Mouse (Mus musculus) common myeloid progenitor, adult 5-6 weeks (primary cell): Measurements from ENCODE around the gene Ryr2. TPM values are rescaled to one million over a fixed set of nuclear protein-coding genes. Genes with fewer than 3 reads are reported as not detected.
"Not testable (repeated sequence)": the region's sequence is repeated elsewhere in the genome, so short reads cannot be mapped to it uniquely, and the experiment has no call there.

ENCODE experiments used
- ATAC-seq: replicated peaks from 2 replicates; pipeline ENCODE4 v1.8.0; 2016; ENCODE audit warnings: low read depth, mild to moderate bottlenecking, moderate TSS enrichment, inconsistent platforms; ENCODE audit not compliant: poor library complexity, severe bottlenecking
- total RNA-seq: library from RNA; stranded (forward); fragments of 200-1000, 187-1606 nt; gene quantifications from 2 replicates; pipeline ENCODE4 v1.2.3, GENCODE M21; 2017

The Ryr2 gene
- total RNA-seq, 1 experiment from 2014 or later: not detected

GRCm38 (mm10) chr13:11959488-11960174, 147.1 kb downstream of the Ryr2 start:
- ATAC-seq: no peak

- peak; percentile 52; the same call in 1 of the 2 replicates for ATAC-seq
Observed at GRCm38 (mm10) chr13:11958854-11959253, 147.9 kb downstream of the Ryr2 start.

- ATAC-seq: no peak
Observed at GRCm38 (mm10) chr13:11958271-11958670, 148.5 kb downstream of the Ryr2 start.

- ATAC-seq: no peak
Observed at GRCm38 (mm10) chr13:11951951-11952350, 154.8 kb downstream of the Ryr2 start.

DNA sequence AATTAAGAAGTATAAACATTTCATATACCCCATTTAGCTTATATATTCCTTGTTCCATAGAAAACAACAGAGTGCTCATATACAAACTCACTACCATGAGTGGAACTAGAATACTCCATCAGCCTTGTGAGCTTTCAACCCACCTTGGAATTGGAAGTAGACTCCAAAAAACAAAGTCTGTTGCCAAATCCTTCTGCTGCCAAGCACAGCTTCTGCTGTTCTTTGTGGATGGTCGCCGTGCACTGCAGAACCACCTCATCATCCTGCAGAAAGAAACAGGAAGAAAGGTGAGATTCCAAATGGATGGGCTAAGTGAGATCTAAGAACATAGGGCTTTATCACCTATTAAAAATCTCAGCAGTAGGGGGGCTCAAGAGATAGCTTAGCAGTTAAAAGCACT, 161.0 kb downstream of the Ryr2 start:
- ATAC-seq: no peak

GRCm38 (mm10) chr13:11941724-11942123, 165.0 kb downstream of the Ryr2 start:
- no peak for ATAC-seq

- not testable (repeated sequence) for ATAC-seq
Observed at GRCm38 (mm10) chr13:11934297-11935060, 172.3 kb downstream of the Ryr2 start.

DNA sequence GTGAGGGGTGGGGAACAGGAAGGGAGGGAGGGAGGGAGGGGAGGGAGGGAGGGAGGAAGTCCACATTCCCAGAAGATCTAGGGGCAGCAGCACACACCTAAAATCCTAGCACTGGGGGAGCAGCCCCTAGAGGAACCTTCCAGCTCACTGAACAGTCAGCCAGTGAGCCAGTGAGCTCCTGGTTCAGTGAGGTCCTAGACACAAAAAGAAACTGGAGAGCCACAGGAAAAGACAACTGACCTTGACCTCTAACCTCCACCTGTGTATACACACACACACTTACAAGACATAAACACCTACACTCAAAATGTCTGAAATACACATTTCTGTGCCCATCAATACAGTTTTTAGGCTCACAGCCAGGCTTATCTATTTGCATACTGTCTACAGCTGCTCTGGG, 173.4 kb downstream of the Ryr2 start:
- ATAC-seq: no peak

- no peak for ATAC-seq
Observed at GRCm38 (mm10) chr13:11928709-11929108, 178.0 kb downstream of the Ryr2 start.

- ATAC-seq: no peak
Observed at GRCm38 (mm10) chr13:11927727-11928126, 179.0 kb downstream of the Ryr2 start.

DNA sequence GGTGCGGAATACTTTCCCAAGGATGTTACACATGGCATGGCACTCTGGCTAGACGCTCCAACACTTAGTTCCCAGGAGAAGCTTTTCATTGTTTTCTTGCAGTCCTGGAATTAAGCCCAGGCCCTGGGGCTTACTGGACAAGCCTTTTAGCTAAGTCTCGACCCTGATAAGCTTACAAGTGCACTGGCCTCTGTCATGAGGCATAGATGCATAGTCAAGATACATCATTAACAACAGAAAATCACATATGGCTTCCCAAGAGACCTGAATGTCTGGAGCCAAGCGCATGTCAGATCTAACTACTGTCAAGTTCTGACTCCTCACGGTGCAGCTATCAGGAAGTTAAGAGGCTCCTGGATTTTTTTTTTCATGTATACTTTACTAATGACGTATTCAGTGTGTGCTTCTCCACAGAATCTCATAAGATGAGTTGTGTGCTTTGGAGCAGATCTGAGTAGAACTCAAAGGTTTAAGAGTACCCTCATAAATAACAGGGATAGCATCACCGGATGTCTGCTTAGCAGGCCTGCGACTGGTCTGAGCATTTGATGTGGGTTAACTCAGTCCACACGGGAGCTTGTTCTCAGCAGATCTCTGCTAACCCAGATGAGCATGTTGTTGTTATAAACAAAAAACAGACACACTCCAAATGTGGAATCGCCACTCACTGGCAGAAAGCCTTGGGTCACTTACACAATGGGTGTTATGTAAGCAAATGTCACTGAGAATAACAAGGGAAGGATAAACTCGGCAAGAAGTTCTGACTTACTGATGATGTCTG, 179.8 kb downstream of the Ryr2 start:
- no peak for ATAC-seq

DNA sequence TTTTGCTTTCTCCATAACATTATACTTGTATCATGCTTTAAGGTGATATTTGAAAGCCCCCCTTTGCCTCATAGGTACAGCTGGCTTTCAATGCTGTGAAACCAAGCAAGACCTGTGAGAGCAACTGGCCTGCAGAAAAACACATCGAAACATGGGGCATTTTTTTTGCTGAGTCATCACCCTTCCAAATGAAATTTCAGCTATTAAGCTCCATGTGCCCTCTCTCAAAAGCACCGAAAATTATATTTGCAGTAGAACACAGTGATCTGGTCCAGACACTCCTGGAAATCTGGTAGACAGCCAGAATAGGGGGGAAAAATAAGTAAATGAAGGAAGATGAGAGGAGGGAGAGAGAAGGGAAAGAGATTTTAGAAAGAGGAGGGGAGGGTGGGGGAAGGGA, 180.5 kb downstream of the Ryr2 start:
- no peak for ATAC-seq

DNA sequence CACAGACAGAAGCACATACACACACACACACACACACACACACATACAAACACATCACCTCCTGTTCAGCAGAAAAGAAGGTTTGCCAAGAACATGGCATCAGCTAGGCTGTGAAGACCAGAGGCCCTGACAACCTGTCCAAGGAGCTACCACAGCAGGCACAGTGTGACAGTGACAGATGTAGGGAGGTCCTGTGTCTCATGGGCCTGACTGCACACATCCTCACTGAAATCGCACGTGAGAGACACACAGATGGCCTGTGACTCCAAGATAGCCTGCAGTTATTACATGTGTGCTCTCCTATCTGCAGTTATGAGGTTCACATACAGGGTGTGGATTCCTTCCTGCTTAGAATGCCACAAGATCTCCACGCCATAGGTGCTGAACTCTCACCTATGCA, 182.0 kb downstream of the Ryr2 start:
- no peak for ATAC-seq

- no peak for ATAC-seq
Observed at GRCm38 (mm10) chr13:11920495-11920894, 186.2 kb downstream of the Ryr2 start.

DNA sequence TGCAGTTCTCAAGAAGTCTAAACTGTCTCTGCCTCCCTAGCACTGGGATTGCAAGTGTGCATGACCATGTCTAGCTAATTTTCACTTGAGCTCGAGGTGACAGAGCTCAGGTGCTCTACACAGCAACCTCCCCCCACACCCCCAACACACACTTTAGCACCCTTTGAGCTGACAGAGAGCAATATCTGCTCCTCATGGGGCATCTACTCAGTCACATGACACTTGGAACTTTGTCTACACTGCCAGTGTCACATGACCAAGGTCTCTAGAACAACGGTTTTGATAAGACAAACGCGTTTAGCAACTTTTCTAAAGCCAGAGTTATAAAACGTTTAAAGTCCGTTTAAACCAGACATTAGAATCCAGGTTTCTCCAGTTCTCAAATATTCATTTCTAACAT, 187.3 kb downstream of the Ryr2 start:
- no peak for ATAC-seq

- no peak for ATAC-seq
Observed at GRCm38 (mm10) chr13:11915619-11916018, 191.1 kb downstream of the Ryr2 start.

GRCm38 (mm10) chr13:11914682-11915081, 192.1 kb downstream of the Ryr2 start:
- ATAC-seq: no peak

- no peak for ATAC-seq
Observed at GRCm38 (mm10) chr13:11912208-11912607, 194.5 kb downstream of the Ryr2 start.

DNA sequence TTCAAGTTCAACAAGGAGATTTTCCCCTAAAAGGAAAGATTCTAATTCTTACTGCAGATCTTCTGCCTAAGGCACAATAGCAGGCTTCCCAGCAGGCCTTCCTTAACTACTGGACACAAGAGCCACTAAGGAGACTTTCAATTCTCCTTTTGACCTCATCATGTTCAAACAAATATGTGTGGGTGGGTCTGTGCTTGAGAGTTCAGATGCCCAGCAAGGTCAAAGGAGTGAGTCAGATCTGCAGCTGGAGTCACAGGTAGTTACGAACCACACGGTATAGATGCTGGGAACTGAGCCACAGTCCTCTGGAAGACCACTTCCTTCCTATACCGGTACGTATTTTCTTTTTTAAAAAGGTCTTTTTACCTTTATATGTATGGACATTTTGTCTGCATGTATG, 198.6 kb downstream of the Ryr2 start:
- no peak for ATAC-seq

- ATAC-seq: no peak
Observed at GRCm38 (mm10) chr13:11905126-11905525, 201.6 kb downstream of the Ryr2 start.

- ATAC-seq: no peak
Observed at GRCm38 (mm10) chr13:11903272-11903671, 203.5 kb downstream of the Ryr2 start.
